Mouse (Mus musculus): ENCODE measurements around the gene Adamts12. TPM values are rescaled to one million over a fixed set of nuclear protein-coding genes. Genes with fewer than 3 reads are reported as not detected.

The Adamts12 gene
- total RNA-seq, 1 experiment: 0.85 TPM

DNA sequence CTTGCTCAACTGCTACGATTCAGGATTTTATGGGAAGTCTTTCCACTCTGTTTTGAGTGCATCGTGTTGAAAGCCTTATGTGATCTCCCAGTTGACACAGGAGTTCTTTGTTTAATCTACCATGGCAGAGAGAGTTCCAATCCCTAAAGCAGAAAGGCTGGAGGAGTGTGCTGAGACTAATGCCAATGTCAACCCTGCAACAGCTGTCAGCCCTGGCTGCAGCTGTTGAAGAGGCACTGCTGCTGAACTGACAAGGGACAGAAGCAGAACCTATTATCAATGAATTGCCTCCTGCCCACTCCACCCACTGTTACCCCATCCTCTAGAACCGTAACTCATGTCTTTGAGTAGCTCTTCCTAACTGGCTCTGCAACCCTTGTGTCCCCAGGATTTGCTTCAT is 101.3 kb downstream of the Adamts12 start:
- no peak for DNase-seq (ENCODE audit: low read depth, low spot score)
- in situ Hi-C loops (cut with MboI; ENCODE audit: low sequenced_read_pairs in 2 of 2, unreplicated experiment in 2 of 2): no loop called here
- TF ChIP-seq CHD2 (IDR thresholded peaks at IDR 0.05; ENCODE audit: low read depth, low read length): no peak
- TF ChIP-seq ZNF384 (IDR thresholded peaks at IDR 0.05; ENCODE audit: low read depth, low read length): no peak
- TF ChIP-seq HCFC1 (IDR thresholded peaks at IDR 0.05; ENCODE audit: borderline replicate concordance, insufficient read depth, low read length): no peak
- TF ChIP-seq MAFK (IDR thresholded peaks at IDR 0.05; ENCODE audit: insufficient read depth, low read depth, low read length): no peak
- no peak for TF ChIP-seq ZC3H11A (IDR thresholded peaks at IDR 0.05; ENCODE audit: borderline replicate concordance, low read depth, low read length)
- no peaks in the 10 kb centered on the region for H3K36me3 ChIP-seq (ENCODE audit: control insufficient read depth, insufficient read depth, low read length, poor library complexity, severe bottlenecking)
- H3K27ac ChIP-seq (ENCODE audit: insufficient read depth, low read depth, low read length, poor library complexity, severe bottlenecking): no peak overlapping the region
- H3K9ac ChIP-seq (ENCODE audit: insufficient read depth, low read depth, low read length, poor library complexity, severe bottlenecking): no peak overlapping the region
- H3K9me3 ChIP-seq (ENCODE audit: control insufficient read depth, insufficient read depth, low read depth, low read length): no peaks in the 10 kb centered on the region
- no peaks in the 10 kb centered on the region for H3K4me1 ChIP-seq (ENCODE audit: control insufficient read depth in 2 of 2, insufficient read depth in 2 of 2, low read length in 2 of 2, poor library complexity in 1 of 2)
- H3K4me3 ChIP-seq (ENCODE audit: insufficient read depth in 1 of 2, low read depth in 1 of 2, low read length in 2 of 2, poor library complexity in 1 of 2, severe bottlenecking in 1 of 2): no peak overlapping the region

GRCm38 (mm10) chr15:11173884-11174470 is 109.4 kb downstream of the Adamts12 start:
- Histone ChIP-seq H3K27ac (ENCODE audit: insufficient read depth, low read depth, low read length, poor library complexity, severe bottlenecking) (no peak overlapping the region), H3K36me3 (ENCODE audit: control insufficient read depth, insufficient read depth, low read length, poor library complexity, severe bottlenecking) (no peaks in the 10 kb centered on the region), H3K4me1 (ENCODE audit: control insufficient read depth in 2 of 2, insufficient read depth in 2 of 2, low read length in 2 of 2, poor library complexity in 1 of 2) (no peaks in the 10 kb centered on the region), H3K9me3 (ENCODE audit: control insufficient read depth, insufficient read depth, low read depth, low read length) (no peaks in the 10 kb centered on the region), H3K4me3 (ENCODE audit: insufficient read depth in 1 of 2, low read depth in 1 of 2, low read length in 2 of 2, poor library complexity in 1 of 2, severe bottlenecking in 1 of 2) (no peak overlapping the region), H3K9ac (ENCODE audit: insufficient read depth, low read depth, low read length, poor library complexity, severe bottlenecking) (no peak overlapping the region)
- TF ChIP-seq CHD2 (IDR thresholded peaks at IDR 0.05; ENCODE audit: low read depth, low read length): no peak
- no peak for TF ChIP-seq ZC3H11A (IDR thresholded peaks at IDR 0.05; ENCODE audit: borderline replicate concordance, low read depth, low read length)
- no peak for TF ChIP-seq HCFC1 (IDR thresholded peaks at IDR 0.05; ENCODE audit: borderline replicate concordance, insufficient read depth, low read length)
- no peak for TF ChIP-seq MAFK (IDR thresholded peaks at IDR 0.05; ENCODE audit: insufficient read depth, low read depth, low read length)
- TF ChIP-seq ZNF384 (IDR thresholded peaks at IDR 0.05; ENCODE audit: low read depth, low read length): no peak
- no peak for DNase-seq (ENCODE audit: low read depth, low spot score)
- in situ Hi-C loops (cut with MboI; ENCODE audit: low sequenced_read_pairs in 2 of 2, unreplicated experiment in 2 of 2): no loop called here

DNA sequence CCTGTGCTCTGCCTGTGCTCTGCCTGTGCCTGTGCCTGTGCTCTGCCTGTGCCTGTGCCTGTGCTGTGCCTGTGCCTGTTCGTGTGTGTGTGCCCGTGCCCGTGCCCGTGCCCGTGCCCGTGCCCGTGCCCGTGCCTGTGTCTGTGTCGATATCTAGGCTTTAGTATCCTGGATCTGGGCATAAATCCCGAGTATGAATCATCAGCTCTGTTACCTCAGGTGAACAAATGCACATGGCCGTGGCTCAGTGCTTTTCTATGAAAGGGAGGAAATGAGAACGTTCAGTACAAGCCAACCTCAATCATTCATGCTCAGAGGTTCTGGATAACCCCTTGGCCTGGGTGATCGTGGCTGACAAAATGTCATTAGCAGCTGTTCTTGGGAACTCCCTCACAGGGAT is 110.3 kb downstream of the Adamts12 start:
- no peak for DNase-seq (ENCODE audit: low read depth, low spot score)

DNA sequence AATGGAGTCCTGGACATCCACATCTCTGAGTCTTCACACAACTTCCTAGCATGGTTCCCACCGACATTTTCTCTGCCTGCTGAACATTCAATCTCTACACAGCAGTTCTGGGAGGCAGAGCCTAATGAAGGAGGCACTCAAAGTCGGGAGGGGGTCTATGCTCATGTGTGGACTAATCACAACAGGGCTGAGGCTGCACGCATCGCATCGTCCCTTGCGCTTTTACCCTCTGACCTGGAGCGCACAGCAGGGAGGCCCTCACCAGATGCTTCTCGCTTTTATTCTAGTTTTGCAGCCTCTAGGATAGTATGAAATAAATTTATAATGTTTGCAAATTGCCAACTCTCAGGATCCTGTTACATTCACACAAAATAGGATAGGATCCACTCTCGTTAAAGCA is 112.9 kb downstream of the Adamts12 start:
- H3K9ac ChIP-seq (ENCODE audit: insufficient read depth, low read depth, low read length, poor library complexity, severe bottlenecking): no peak overlapping the region
- TF ChIP-seq CHD2 (IDR thresholded peaks at IDR 0.05; ENCODE audit: low read depth, low read length) (no peak), HCFC1 (IDR thresholded peaks at IDR 0.05; ENCODE audit: borderline replicate concordance, insufficient read depth, low read length) (no peak), ZC3H11A (IDR thresholded peaks at IDR 0.05; ENCODE audit: borderline replicate concordance, low read depth, low read length) (no peak), ZNF384 (IDR thresholded peaks at IDR 0.05; ENCODE audit: low read depth, low read length) (no peak), MAFK (IDR thresholded peaks at IDR 0.05; ENCODE audit: insufficient read depth, low read depth, low read length) (no peak)
- no peak for DNase-seq (ENCODE audit: low read depth, low spot score)
- no peaks in the 10 kb centered on the region for H3K9me3 ChIP-seq (ENCODE audit: control insufficient read depth, insufficient read depth, low read depth, low read length)
- H3K4me1 ChIP-seq (ENCODE audit: control insufficient read depth in 2 of 2, insufficient read depth in 2 of 2, low read length in 2 of 2, poor library complexity in 1 of 2): no peaks in the 10 kb centered on the region
- no peak overlapping the region for H3K27ac ChIP-seq (ENCODE audit: insufficient read depth, low read depth, low read length, poor library complexity, severe bottlenecking)
- no peaks in the 10 kb centered on the region for H3K36me3 ChIP-seq (ENCODE audit: control insufficient read depth, insufficient read depth, low read length, poor library complexity, severe bottlenecking)
- no peak overlapping the region for H3K4me3 ChIP-seq (ENCODE audit: insufficient read depth in 1 of 2, low read depth in 1 of 2, low read length in 2 of 2, poor library complexity in 1 of 2, severe bottlenecking in 1 of 2)
- in situ Hi-C loops (cut with MboI; ENCODE audit: low sequenced_read_pairs in 2 of 2, unreplicated experiment in 2 of 2): no loop called here

More for the DNA sequence above, 110.3 kb downstream of the Adamts12 start:
- Histone ChIP-seq H3K4me1 (ENCODE audit: control insufficient read depth in 2 of 2, insufficient read depth in 2 of 2, low read length in 2 of 2, poor library complexity in 1 of 2) (no peaks in the 10 kb centered on the region), H3K9ac (ENCODE audit: insufficient read depth, low read depth, low read length, poor library complexity, severe bottlenecking) (no peak overlapping the region), H3K9me3 (ENCODE audit: control insufficient read depth, insufficient read depth, low read depth, low read length) (no peaks in the 10 kb centered on the region), H3K4me3 (ENCODE audit: insufficient read depth in 1 of 2, low read depth in 1 of 2, low read length in 2 of 2, poor library complexity in 1 of 2, severe bottlenecking in 1 of 2) (no peak overlapping the region), H3K27ac (ENCODE audit: insufficient read depth, low read depth, low read length, poor library complexity, severe bottlenecking) (no peak overlapping the region), H3K36me3 (ENCODE audit: control insufficient read depth, insufficient read depth, low read length, poor library complexity, severe bottlenecking) (no peaks in the 10 kb centered on the region)
- in situ Hi-C loops (cut with MboI; ENCODE audit: low sequenced_read_pairs in 2 of 2, unreplicated experiment in 2 of 2): no loop called here
- TF ChIP-seq ZNF384 (IDR thresholded peaks at IDR 0.05; ENCODE audit: low read depth, low read length): no peak
- no peak for TF ChIP-seq ZC3H11A (IDR thresholded peaks at IDR 0.05; ENCODE audit: borderline replicate concordance, low read depth, low read length)
- no peak for TF ChIP-seq HCFC1 (IDR thresholded peaks at IDR 0.05; ENCODE audit: borderline replicate concordance, insufficient read depth, low read length)
- no peak for TF ChIP-seq CHD2 (IDR thresholded peaks at IDR 0.05; ENCODE audit: low read depth, low read length)
- TF ChIP-seq MAFK (IDR thresholded peaks at IDR 0.05; ENCODE audit: insufficient read depth, low read depth, low read length): no peak
